Mouse (Mus musculus): Measurements from ENCODE around the gene Ctu1. TPM values are rescaled to one million over a fixed set of nuclear protein-coding genes. Genes with fewer than 3 reads are reported as not detected.

Ctu1 gene
- polyA plus RNA-seq (2012; rRNA removed), result 32.2 and 40.1 TPM in 2 replicates

GRCm38 (mm10) chr7:43671809-43672580 lies at the start of gene Ctu1:
Ctu1 (plus strand) TSS chr7:43672016.

GRCm38 (mm10) chr7:43634500-43634899 lies 37.3 kb upstream of the Ctu1 start, which contains the start of gene Ceacam18:
Ceacam18 (plus strand) TSS chr7:43634707.

GRCm38 (mm10) chr7:43660002-43660401 lies 11.8 kb upstream of the Ctu1 start, which contains the start of gene Siglece:
Siglece (minus strand) TSS chr7:43660161.

GRCm38 (mm10) chr7:43690118-43690517 lies 18.3 kb downstream of the Ctu1 start, which contains the start of gene Klk14:
Klk14 (plus strand) TSS chr7:43690418.

GRCm38 (mm10) chr7:43712267-43712666 lies 40.5 kb downstream of the Ctu1 start, which contains the start of gene Klk13:
Klk13 (plus strand) TSS chr7:43712567.

Other genes with a start within 250 kb of the Ctu1 start
- not detected in 2 replicates for gene Lim2, start 244.3 kb upstream of the Ctu1 start, polyA plus RNA-seq (2012; rRNA removed)
- 3.6 and 4.3 TPM in 2 replicates for gene Nkg7, start 234.9 kb upstream of the Ctu1 start, polyA plus RNA-seq (2012; rRNA removed)
- not detected in 2 replicates for gene Cldnd2, start 231.2 kb upstream of the Ctu1 start, polyA plus RNA-seq (2012; rRNA removed)
- gene Etfb, start 227.9 kb upstream of the Ctu1 start, polyA plus RNA-seq (2012; rRNA removed), result 66.7 and 91.3 TPM in 2 replicates
- 1.4 and 1.9 TPM in 2 replicates for gene Gm45233, start 227.9 kb upstream of the Ctu1 start, polyA plus RNA-seq (2012; rRNA removed)
- 11.4 and 11.9 TPM in 2 replicates for gene Vsig10l, start 208.9 kb upstream of the Ctu1 start, polyA plus RNA-seq (2012; rRNA removed)
- 4.7 and 5.2 TPM in 2 replicates for gene Iglon5, start 181.9 kb upstream of the Ctu1 start, polyA plus RNA-seq (2012; rRNA removed)
- not detected in 2 replicates for gene 4931406B18Rik, start 166.1 kb upstream of the Ctu1 start, polyA plus RNA-seq (2012; rRNA removed)
- 2.1 and 6.2 TPM in 2 replicates for gene Cd33, start 127.6 kb upstream of the Ctu1 start, polyA plus RNA-seq (2012; rRNA removed)
- 1.5 and 1.6 TPM in 2 replicates for gene Zfp658, start 109.8 kb upstream of the Ctu1 start, polyA plus RNA-seq (2012; rRNA removed)
- gene Zfp719, start 92.4 kb upstream of the Ctu1 start, polyA plus RNA-seq (2012; rRNA removed), result 2.7 and 3.1 TPM in 2 replicates
- 0.38 TPM in 1 of 2 replicates, not detected in the other for gene Zfp819, start 64.8 kb upstream of the Ctu1 start, polyA plus RNA-seq (2012; rRNA removed)
- not detected in 2 replicates for gene Ceacam18, start 37.3 kb upstream of the Ctu1 start, polyA plus RNA-seq (2012; rRNA removed)
- gene Siglece, start 11.9 kb upstream of the Ctu1 start, polyA plus RNA-seq (2012; rRNA removed), result 2.9 and 3.8 TPM in 2 replicates
- gene Klk14, start 18.4 kb downstream of the Ctu1 start, polyA plus RNA-seq (2012; rRNA removed), result 0.14 and 0.16 TPM in 2 replicates
- not detected in 2 replicates for gene Klk13, start 40.6 kb downstream of the Ctu1 start, polyA plus RNA-seq (2012; rRNA removed)
- gene Klk12, start 96.9 kb downstream of the Ctu1 start, polyA plus RNA-seq (2012; rRNA removed), result not detected in 2 replicates
- 15.4 and 16.7 TPM in 2 replicates for gene Klk11, start 102.6 kb downstream of the Ctu1 start, polyA plus RNA-seq (2012; rRNA removed)
- gene Klk10, start 109.0 kb downstream of the Ctu1 start, polyA plus RNA-seq (2012; rRNA removed), result 1.3 and 1.4 TPM in 2 replicates
- gene Klk9, start 119.9 kb downstream of the Ctu1 start, polyA plus RNA-seq (2012; rRNA removed), result not detected in 2 replicates
- 1.4 and 4.2 TPM in 2 replicates for gene Klk8, start 125.6 kb downstream of the Ctu1 start, polyA plus RNA-seq (2012; rRNA removed)
- not detected in 2 replicates for gene Klk7, start 139.3 kb downstream of the Ctu1 start, polyA plus RNA-seq (2012; rRNA removed)
- not detected in 2 replicates for gene Klk6, start 152.5 kb downstream of the Ctu1 start, polyA plus RNA-seq (2012; rRNA removed)
- not detected in 2 replicates for gene Klk5, start 170.0 kb downstream of the Ctu1 start, polyA plus RNA-seq (2012; rRNA removed)
- gene Klk4, start 209.1 kb downstream of the Ctu1 start, polyA plus RNA-seq (2012; rRNA removed), result 0.16 TPM in 1 of 2 replicates, not detected in the other